Mouse (Mus musculus) ES-E14 (cell line): ENCODE measurements at regions not wholly inside any gene's neighbourhood (a gene's known extent, or its start where the extent isn't known, plus 50 kb on each side); places are given as distances from the start of the nearest gene placed in this dataset.

Source experiments
- DNase-seq: peaks from one replicate; pipeline ENCODE4 v3.0.0-alpha.2; 2013; ENCODE audit warnings: low read depth, low spot score
- H3K27ac ChIP-seq: 2 replicates; pipeline ENCODE4 v1.5.1; 2012; ENCODE audit warnings: low read depth, mild to moderate bottlenecking, low read length, moderate library complexity, mixed read lengths; ENCODE audit not compliant: poor library complexity, insufficient read depth, severe bottlenecking
- H3K36me3 ChIP-seq: 2 replicates; pipeline ENCODE4 v1.6.1; 2012; ENCODE audit warnings: mild to moderate bottlenecking, low read length, moderate library complexity, mixed read lengths; ENCODE audit not compliant: control insufficient read depth, poor library complexity, insufficient read depth, severe bottlenecking
- H3K4me1 ChIP-seq, 2 experiments: fragments of 150-350 bp in 1 of 2; sonication (generic) in 1 of 2; 2 replicates each; pipeline ENCODE4 v1.6.1; 2012; ENCODE audit warnings: low read length in 2 of 2, mild to moderate bottlenecking in 1 of 2, mixed read lengths in 1 of 2; ENCODE audit not compliant: control insufficient read depth in 2 of 2, insufficient read depth in 2 of 2, poor library complexity in 1 of 2
- H3K4me3 ChIP-seq, 2 experiments: fragments of 150-350 bp in 1 of 2; sonication (generic) in 1 of 2; 2 replicates each; pipeline ENCODE4 v1.5.1; 2012; ENCODE audit warnings: low read length in 2 of 2, low read depth in 1 of 2, mild to moderate bottlenecking in 1 of 2, mixed read lengths in 1 of 2; ENCODE audit not compliant: insufficient read depth in 1 of 2, poor library complexity in 1 of 2, severe bottlenecking in 1 of 2
- H3K9ac ChIP-seq: 2 replicates; pipeline ENCODE4 v1.6.1; 2012; ENCODE audit warnings: low read depth, mild to moderate bottlenecking, low read length, mixed read lengths; ENCODE audit not compliant: poor library complexity, insufficient read depth, severe bottlenecking
- H3K9me3 ChIP-seq: fragments of 150-350 bp; sonication (generic); 2 replicates; pipeline ENCODE4 v1.6.1; 2012; ENCODE audit warnings: low read depth, mild to moderate bottlenecking, low read length; ENCODE audit not compliant: control insufficient read depth, insufficient read depth
- CHD2 ChIP-seq: IDR thresholded peaks from 2 replicates; pipeline ENCODE4 v1.6.1; 2014; ENCODE audit warnings: mild to moderate bottlenecking, low read depth, low read length, inconsistent platforms
- HCFC1 ChIP-seq: IDR thresholded peaks from 2 replicates; pipeline ENCODE4 v1.6.1; 2012; ENCODE audit warnings: low read length, inconsistent platforms, borderline replicate concordance; ENCODE audit not compliant: insufficient read depth
- MAFK ChIP-seq: IDR thresholded peaks from 2 replicates; pipeline ENCODE4 v1.6.1; 2014; ENCODE audit warnings: mild to moderate bottlenecking, low read depth, low read length, inconsistent platforms; ENCODE audit not compliant: insufficient read depth
- ZC3H11A ChIP-seq: IDR thresholded peaks from 2 replicates; pipeline ENCODE4 v1.6.1; 2012; ENCODE audit warnings: low read depth, mild to moderate bottlenecking, inconsistent platforms, low read length, borderline replicate concordance
- ZNF384 ChIP-seq: IDR thresholded peaks from 2 replicates; pipeline ENCODE4 v1.6.1; 2012; ENCODE audit warnings: low read depth, low read length, inconsistent platforms
- in situ Hi-C, 2 experiments: fragments of 600-800 bp; cut with MboI; formaldehyde crosslinking; loops; one replicate each; pipeline ENCODE4 v1.15.1; 2025; ENCODE audit warnings: low sequenced_read_pairs in 2 of 2, inconsistent platforms in 1 of 2; ENCODE audit not compliant: unreplicated experiment in 2 of 2

DNA sequence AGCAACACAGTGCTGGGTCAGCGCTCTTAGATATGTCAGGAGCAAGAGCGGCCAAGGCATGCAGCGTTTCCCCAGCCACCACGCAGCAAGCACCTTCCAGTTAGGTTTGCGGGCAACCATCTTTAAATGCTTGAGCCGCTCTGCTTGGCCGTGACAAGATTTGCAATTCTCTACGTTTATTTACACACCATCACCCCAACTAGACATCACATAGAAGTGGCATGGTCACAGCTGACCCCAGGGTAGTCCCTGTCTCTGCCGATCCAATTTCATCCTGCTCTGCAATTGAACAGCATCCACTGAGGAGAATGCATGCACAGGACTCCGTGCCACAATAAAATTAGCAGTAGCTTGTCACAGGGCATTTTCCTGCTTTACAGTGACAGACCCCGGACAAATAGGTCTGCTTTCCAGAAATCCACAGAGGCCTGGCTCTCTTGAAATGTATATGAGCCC is 669.2 kb downstream of the Nr4a2 start:
- Histone ChIP-seq H3K4me3 (no peak overlapping the region), H3K9ac (no peak overlapping the region), H3K9me3 (no peaks in the 10 kb centered on the region), H3K4me1 (peaks cover 0 to 4% of the 10 kb centered on the region in 2 experiments; a peak in 1 of 4 replicates), H3K27ac (no peak overlapping the region), H3K36me3 (no peaks in the 10 kb centered on the region)
- in situ Hi-C loops, result no loop called here
- no peak for TF ChIP-seq HCFC1
- no peak for TF ChIP-seq CHD2
- TF ChIP-seq ZNF384, result no peak
- no peak for TF ChIP-seq ZC3H11A
- no peak for TF ChIP-seq MAFK
- DNase-seq, result no peak

GRCm38 (mm10) chr2:56440916-56441315 is 682.9 kb downstream of the Nr4a2 start:
- Histone ChIP-seq H3K36me3 (no peaks in the 10 kb centered on the region), H3K9me3 (no peaks in the 10 kb centered on the region), H3K4me1 (no peaks in the 10 kb centered on the region), H3K27ac (no peak overlapping the region), H3K4me3 (no peak overlapping the region), H3K9ac (no peak overlapping the region)
- DNase-seq, result peak; percentile 26
- no peak for TF ChIP-seq CHD2
- TF ChIP-seq ZC3H11A, result no peak
- TF ChIP-seq MAFK, result no peak
- no peak for TF ChIP-seq ZNF384
- no peak for TF ChIP-seq HCFC1
- in situ Hi-C loops, result no loop called here
